Mouse (Mus musculus) neutrophil, adult 5-6 weeks (primary cell): ENCODE data around the gene Aoc2. TPM values are rescaled to one million over a fixed set of nuclear protein-coding genes. Genes with fewer than 3 reads are reported as not detected.
"Not testable (repeated sequence)": the region's sequence is repeated elsewhere in the genome, so short reads cannot be mapped to it uniquely, and the experiment has no call there.

Source experiments
- ATAC-seq: fragments of 151-379, 151-347 bp; 2 replicates; pipeline ENCODE4 v1.8.0; 2017; ENCODE audit warnings: mild to moderate bottlenecking, moderate TSS enrichment; ENCODE audit not compliant: insufficient number of reproducible peaks, poor library complexity, low FRiP score, severe bottlenecking; ENCODE audit errors: extremely low read depth
- total RNA-seq: library from RNA; stranded (forward); fragments of 200-1000 nt; gene quantifications from 2 replicates; pipeline ENCODE4 v1.2.3, GENCODE M21; 2017

The Aoc2 gene
- total RNA-seq, 1 experiment from 2014 or later = 4.9 TPM

GRCm38 (mm10) chr11:101349216-101349615 lies 24.4 kb downstream of the Aoc2 start:
- no peak for ATAC-seq

- no peak for ATAC-seq
Observed at GRCm38 (mm10) chr11:101351100-101351720, 26.3 kb downstream of the Aoc2 start.

GRCm38 (mm10) chr11:101351721-101352111 lies 26.9 kb downstream of the Aoc2 start:
- no peak for ATAC-seq

- ATAC-seq = no peak
Observed at GRCm38 (mm10) chr11:101353436-101353835, 28.6 kb downstream of the Aoc2 start.

GRCm38 (mm10) chr11:101354438-101355010 lies 29.7 kb downstream of the Aoc2 start:
- ATAC-seq = no peak

GRCm38 (mm10) chr11:101355916-101356315 lies 31.1 kb downstream of the Aoc2 start:
- no peak for ATAC-seq

- ATAC-seq = no peak
Observed at GRCm38 (mm10) chr11:101357505-101358182, 32.8 kb downstream of the Aoc2 start.

- ATAC-seq = no peak
Observed at GRCm38 (mm10) chr11:101359776-101360175, 34.9 kb downstream of the Aoc2 start.

GRCm38 (mm10) chr11:101360651-101361113 lies 35.8 kb downstream of the Aoc2 start:
- ATAC-seq = no peak

GRCm38 (mm10) chr11:101364531-101364931 lies 39.7 kb downstream of the Aoc2 start:
- ATAC-seq = no peak

- ATAC-seq = no peak
Observed at GRCm38 (mm10) chr11:101367326-101367935, 42.6 kb downstream of the Aoc2 start, which contains the start of gene G6pc. G6pc (plus strand) TSS chr11:101367561.

- ATAC-seq = no peak
Observed at GRCm38 (mm10) chr11:101370141-101370540, 45.3 kb downstream of the Aoc2 start.

GRCm38 (mm10) chr11:101374421-101374938 lies 49.6 kb downstream of the Aoc2 start:
- ATAC-seq = no peak

- not testable (repeated sequence) for ATAC-seq
Observed at GRCm38 (mm10) chr11:101378196-101378595, 53.3 kb downstream of the Aoc2 start.

GRCm38 (mm10) chr11:101378926-101379325 lies 54.1 kb downstream of the Aoc2 start:
- ATAC-seq = no peak

Other genes starting within 250 kb of the Aoc2 start
- gene Hsd17b1, start 246.7 kb upstream of the Aoc2 start, total RNA-seq = 2.3 and 3.4 TPM in 2 replicates
- 11.5 and 18.7 TPM in 2 replicates for gene Coasy, start 242.5 kb upstream of the Aoc2 start, total RNA-seq
- gene Mlx, start 237.8 kb upstream of the Aoc2 start, total RNA-seq = 38.7 and 46.3 TPM in 2 replicates
- gene Psmc3ip, start 229.6 kb upstream of the Aoc2 start, total RNA-seq = 3.6 and 4.0 TPM in 2 replicates
- 91.3 and 97.1 TPM in 2 replicates for gene Retreg3, start 205.2 kb upstream of the Aoc2 start, total RNA-seq
- gene Tubg1, start 205.1 kb upstream of the Aoc2 start, total RNA-seq = 11.3 and 13.1 TPM in 2 replicates
- gene Tubg2, start 169.2 kb upstream of the Aoc2 start, total RNA-seq = 0.35 TPM in 1 of 2 replicates, not detected in the other
- gene Cntnap1, start 154.5 kb upstream of the Aoc2 start, total RNA-seq = not detected in 2 replicates
- gene Plekhh3, start 153.7 kb upstream of the Aoc2 start, total RNA-seq = 0.37 and 0.81 TPM in 2 replicates
- not detected in 2 replicates for gene Ccr10, start 149.6 kb upstream of the Aoc2 start, total RNA-seq
- gene Ezh1, start 98.6 kb upstream of the Aoc2 start, total RNA-seq = 99.1 and 110 TPM in 2 replicates
- not detected in 2 replicates for gene Ramp2, start 79.0 kb upstream of the Aoc2 start, total RNA-seq
- gene Vps25, start 71.4 kb upstream of the Aoc2 start, total RNA-seq = 55.9 and 66.7 TPM in 2 replicates
- gene Wnk4, start 64.5 kb upstream of the Aoc2 start, total RNA-seq = 0.58 and 0.86 TPM in 2 replicates
- gene Cntd1, start 46.1 kb upstream of the Aoc2 start, total RNA-seq = 0.49 and 0.81 TPM in 2 replicates
- gene Coa3, start 45.9 kb upstream of the Aoc2 start, total RNA-seq = 14.9 and 17.7 TPM in 2 replicates
- 289 and 291 TPM in 2 replicates for gene Becn1, start 22.8 kb upstream of the Aoc2 start, total RNA-seq
- gene Psme3, start 8.8 kb upstream of the Aoc2 start, total RNA-seq = 75.9 and 97.2 TPM in 2 replicates
- 0.25 TPM in 1 of 2 replicates, not detected in the other for gene Aoc3, start 5.5 kb downstream of the Aoc2 start, total RNA-seq
- gene G6pc, start 42.5 kb downstream of the Aoc2 start, total RNA-seq = not detected in 2 replicates
- 15.7 and 18.7 TPM in 2 replicates for gene Aarsd1, start 92.6 kb downstream of the Aoc2 start, total RNA-seq
- gene Gm27029, start 99.7 kb downstream of the Aoc2 start, total RNA-seq = 0.37 and 0.93 TPM in 2 replicates
- 10.0 and 12.0 TPM in 2 replicates for gene Rundc1, start 100.0 kb downstream of the Aoc2 start, total RNA-seq
- gene Ptges3l, start 100.3 kb downstream of the Aoc2 start, total RNA-seq = 0.49 and 1.5 TPM in 2 replicates
- 281 and 354 TPM in 2 replicates for gene Rpl27, start 117.2 kb downstream of the Aoc2 start, total RNA-seq
- gene Ifi35, start 123.3 kb downstream of the Aoc2 start, total RNA-seq = 69.7 and 73.4 TPM in 2 replicates
- gene Rnd2, start 139.9 kb downstream of the Aoc2 start, total RNA-seq = 0.70 TPM in 1 of 2 replicates, not detected in the other
- 5.9 and 7.7 TPM in 2 replicates for gene Vat1, start 141.2 kb downstream of the Aoc2 start, total RNA-seq
- 4.8 and 5.6 TPM in 2 replicates for gene Brca1, start 226.9 kb downstream of the Aoc2 start, total RNA-seq
- 166 and 171 TPM in 2 replicates for gene Nbr1, start 227.1 kb downstream of the Aoc2 start, total RNA-seq